Mouse (Mus musculus): Measurements from ENCODE around the gene Mpi. TPM values are rescaled to one million over a fixed set of nuclear protein-coding genes. Genes with fewer than 3 reads are reported as not detected.

The Mpi gene
- polyA plus RNA-seq, 1 experiment from 2014 or later: 25.8 TPM

DNA sequence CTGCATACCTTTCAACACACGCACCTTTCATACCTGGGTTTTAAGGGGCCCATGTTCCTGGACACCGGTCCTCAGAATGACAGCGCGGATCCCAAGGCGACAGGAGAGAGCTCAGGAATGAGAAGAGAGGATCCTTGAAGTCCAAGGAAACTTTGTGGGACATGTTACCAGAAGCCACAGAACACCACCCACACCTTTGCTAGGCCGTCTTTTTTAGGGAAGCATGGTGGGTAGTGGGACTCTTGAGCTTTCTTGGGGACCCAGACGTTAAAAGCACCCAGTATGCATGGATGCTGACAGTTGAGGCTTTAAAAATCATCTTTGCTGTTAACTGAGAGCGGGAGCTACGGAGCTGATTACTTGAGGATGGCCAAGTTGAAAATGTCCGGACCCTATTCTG lies 47.7 kb downstream of the Mpi start:
- Histone ChIP-seq H3K27ac (ENCODE audit: low read depth, low read length) (no peak overlapping the region), H3K4me1 (replicated peaks; ENCODE audit: control insufficient read depth, insufficient read depth, low read length) (peaks cover 36% of the 10 kb centered on the region), H3K4me3 (ENCODE audit: low read depth, low read length) (no peak overlapping the region), H3K4me2 (peak overlapping the region; percentile 43), H3K36me3 (ENCODE audit: control insufficient read depth, insufficient read depth, low read length) (no peaks in the 10 kb centered on the region), H3K9me3 (ENCODE audit: control insufficient read depth, low read length) (no peaks in the 10 kb centered on the region), H3K9ac (ENCODE audit: low read depth, low read length) (no peak overlapping the region), H3K27me3 (replicated peaks; ENCODE audit: control insufficient read depth, insufficient read depth, low read length) (peaks cover 71% of the 10 kb centered on the region)
- ATAC-seq (replicated peaks; ENCODE audit: low FRiP score) (no peak), DNase-seq (ENCODE audit: low spot score) (no peak)
- WGBS: 43% methylated on average over 10 of the region's 10 CpGs

DNA sequence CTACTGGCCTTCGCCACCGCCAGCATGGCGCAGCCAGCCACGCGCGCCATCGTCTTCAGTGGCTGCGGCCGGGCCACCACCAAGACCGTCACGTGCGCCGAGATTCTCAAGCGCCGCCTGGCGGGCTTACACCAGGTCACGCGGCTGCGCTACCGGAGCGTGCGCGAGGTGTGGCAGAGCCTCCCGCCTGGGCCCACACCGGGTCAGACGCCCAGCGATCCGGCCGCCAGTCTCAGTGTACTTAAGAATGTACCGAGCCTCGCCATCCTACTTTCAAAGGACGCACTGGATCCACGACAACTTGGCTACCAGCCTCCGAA lies 48.2 kb downstream of the Mpi start:
- Histone ChIP-seq H3K4me2 (peak overlapping the region; percentile 75), H3K9me3 (ENCODE audit: control insufficient read depth, low read length) (no peaks in the 10 kb centered on the region), H3K27ac (ENCODE audit: low read depth, low read length) (no peak overlapping the region), H3K9ac (ENCODE audit: low read depth, low read length) (peak overlapping the region; percentile 13; the same call in 1 of the 2 replicates), H3K36me3 (ENCODE audit: control insufficient read depth, insufficient read depth, low read length) (no peaks in the 10 kb centered on the region), H3K27me3 (replicated peaks; ENCODE audit: control insufficient read depth, insufficient read depth, low read length) (peaks cover 75% of the 10 kb centered on the region), H3K4me1 (replicated peaks; ENCODE audit: control insufficient read depth, insufficient read depth, low read length) (peaks cover 36% of the 10 kb centered on the region), H3K4me3 (ENCODE audit: low read depth, low read length) (peak overlapping the region; percentile 47)
- 3% methylated on average over 34 of the region's 34 CpGs for WGBS
- ATAC-seq (replicated peaks; ENCODE audit: low FRiP score) (no peak), DNase-seq (ENCODE audit: low spot score) (no peak)

DNA sequence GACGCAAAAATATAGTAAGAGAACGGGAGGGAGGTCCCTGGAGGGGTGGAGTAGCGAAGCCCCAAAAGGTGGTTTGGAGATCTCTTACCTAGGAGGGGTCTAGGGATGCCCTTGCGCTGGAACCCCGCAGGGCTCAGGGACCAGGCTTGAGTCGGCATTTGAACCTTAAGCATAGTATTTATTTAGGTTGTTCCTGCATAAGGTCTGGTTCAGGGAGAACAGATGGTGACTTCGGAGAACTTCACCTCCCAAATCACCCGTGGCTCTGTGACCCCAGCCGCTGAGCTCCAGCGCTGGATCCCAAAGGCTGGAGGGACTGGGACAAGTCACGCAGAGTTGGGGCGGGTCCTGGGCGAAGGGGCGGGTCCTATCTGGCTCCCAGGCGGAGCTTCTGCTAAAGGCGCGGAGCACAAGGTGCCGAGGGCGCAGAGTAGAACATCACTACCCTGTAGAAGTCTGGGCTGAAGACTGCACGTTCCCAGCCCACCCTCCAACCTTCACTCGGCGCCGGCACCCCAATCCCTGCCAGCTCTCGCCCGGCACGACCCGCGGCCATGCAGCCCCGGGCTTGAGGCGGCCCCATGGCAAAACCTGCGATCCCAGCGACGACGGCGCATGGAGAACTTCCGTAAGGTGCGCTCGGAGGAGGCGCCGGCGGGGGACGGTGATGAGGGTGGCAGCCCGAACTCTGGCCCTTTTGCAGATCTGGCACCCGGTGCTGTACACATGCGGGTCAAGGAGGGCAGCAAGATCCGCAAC lies 48.8 kb downstream of the Mpi start, which contains the start of gene Rpp25:
Gene Rpp25, plus strand, starts transcription at position 405 of the 759 bp plus-strand sequence.
- no peaks in the 10 kb centered on the region for H3K9me3 ChIP-seq (ENCODE audit: control insufficient read depth, low read length)
- peaks cover 36% of the 10 kb centered on the region for H3K4me1 ChIP-seq (replicated peaks; ENCODE audit: control insufficient read depth, insufficient read depth, low read length)
- H3K27me3 ChIP-seq (replicated peaks; ENCODE audit: control insufficient read depth, insufficient read depth, low read length): peaks cover 76% of the 10 kb centered on the region
- peak within 1 kb of the TSS; percentile 75 for H3K4me2 ChIP-seq
- under 1% methylated on average over 46 of the region's 46 CpGs for WGBS
- DNase-seq (ENCODE audit: low spot score): peak; percentile 67
- H3K9ac ChIP-seq (ENCODE audit: low read depth, low read length): peak within 1 kb of the TSS; percentile 30; the same call in 1 of the 2 replicates
- H3K36me3 ChIP-seq (ENCODE audit: control insufficient read depth, insufficient read depth, low read length): no peaks in the 10 kb centered on the region
- H3K4me3 ChIP-seq (ENCODE audit: low read depth, low read length): peak within 1 kb of the TSS; percentile 47
- ATAC-seq (replicated peaks; ENCODE audit: low FRiP score): peak; percentile 21; the same call in 1 of the 2 replicates
- H3K27ac ChIP-seq (ENCODE audit: low read depth, low read length): no peak within 1 kb of the TSS

DNA sequence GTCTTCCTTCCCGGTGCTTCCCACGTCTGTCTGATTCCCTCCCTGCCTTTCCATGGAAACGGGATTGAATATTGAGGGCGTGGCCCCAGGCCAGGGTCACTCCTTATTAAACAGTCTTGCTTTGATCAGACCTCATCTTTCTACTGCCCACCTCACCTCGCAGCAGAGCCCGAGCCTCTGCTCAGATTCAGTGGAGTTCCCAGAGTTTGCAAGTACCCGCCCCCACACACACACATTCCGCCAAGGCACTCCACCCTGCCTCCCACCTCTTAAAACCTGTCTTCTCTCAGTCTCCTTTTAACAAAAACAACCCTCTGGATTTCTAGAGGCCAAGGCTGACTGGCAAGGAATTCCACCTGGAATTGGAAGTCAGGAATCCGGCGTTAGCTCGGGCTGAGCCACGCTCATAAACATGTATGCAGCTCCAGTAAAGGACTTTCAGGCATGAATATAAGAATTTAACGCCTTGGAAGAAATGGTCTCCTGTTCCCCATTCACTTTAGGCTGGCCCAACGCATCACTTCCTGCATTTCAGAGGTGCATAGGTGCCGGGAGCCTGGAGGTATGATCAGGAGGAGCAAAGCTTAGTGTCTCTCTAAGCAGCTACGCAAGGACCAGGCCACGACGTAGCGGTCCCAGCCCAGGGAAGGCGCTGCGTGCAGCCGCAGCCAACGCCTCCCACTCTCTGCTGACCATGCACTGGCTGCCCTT lies 49.5 kb downstream of the Mpi start:
- Histone ChIP-seq H3K9ac (ENCODE audit: low read depth, low read length) (0 out of 2 replicates have a peak overlapping the region, but pooled peaks have one; percentile 30), H3K27ac (ENCODE audit: low read depth, low read length) (no peak overlapping the region), H3K9me3 (ENCODE audit: control insufficient read depth, low read length) (no peaks in the 10 kb centered on the region), H3K4me1 (replicated peaks; ENCODE audit: control insufficient read depth, insufficient read depth, low read length) (peaks cover 36% of the 10 kb centered on the region), H3K4me2 (peak overlapping the region; percentile 75), H3K36me3 (ENCODE audit: control insufficient read depth, insufficient read depth, low read length) (no peaks in the 10 kb centered on the region), H3K4me3 (ENCODE audit: low read depth, low read length) (peak overlapping the region; percentile 47), H3K27me3 (replicated peaks; ENCODE audit: control insufficient read depth, insufficient read depth, low read length) (peaks cover 76% of the 10 kb centered on the region)
- WGBS: 6% methylated on average over 23 of the region's 23 CpGs
- no peak for DNase-seq (ENCODE audit: low spot score)
- ATAC-seq (replicated peaks; ENCODE audit: low FRiP score): no peak

DNA sequence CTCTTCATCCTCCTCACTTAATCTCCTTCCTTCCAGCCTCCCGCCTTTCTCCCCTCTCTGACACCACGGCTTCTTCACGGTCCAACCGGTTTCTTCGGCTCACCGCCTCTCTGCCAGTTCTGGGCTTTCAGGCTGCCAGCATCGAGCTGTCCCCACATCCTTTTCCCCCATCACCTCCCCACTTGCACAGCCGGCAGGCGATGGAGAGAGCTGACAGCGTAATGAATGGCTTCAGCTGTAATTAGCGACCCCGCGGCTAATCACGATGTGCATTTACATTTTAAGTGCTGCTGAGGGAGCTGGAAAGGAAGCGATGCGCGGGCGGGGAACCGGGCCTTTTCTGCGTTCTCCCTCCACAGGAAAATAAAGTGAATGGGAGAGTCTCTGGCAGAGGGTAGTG lies 50.7 kb downstream of the Mpi start:
- no peaks in the 10 kb centered on the region for H3K36me3 ChIP-seq (ENCODE audit: control insufficient read depth, insufficient read depth, low read length)
- H3K27ac ChIP-seq (ENCODE audit: low read depth, low read length): no peak overlapping the region
- H3K9me3 ChIP-seq (ENCODE audit: control insufficient read depth, low read length): no peaks in the 10 kb centered on the region
- no peak overlapping the region for H3K4me3 ChIP-seq (ENCODE audit: low read depth, low read length)
- no peak overlapping the region for H3K9ac ChIP-seq (ENCODE audit: low read depth, low read length)
- H3K27me3 ChIP-seq (replicated peaks; ENCODE audit: control insufficient read depth, insufficient read depth, low read length): peaks cover 72% of the 10 kb centered on the region
- H3K4me1 ChIP-seq (replicated peaks; ENCODE audit: control insufficient read depth, insufficient read depth, low read length): peaks cover 36% of the 10 kb centered on the region
- 3% methylated on average over 20 of the region's 20 CpGs for WGBS
- DNase-seq (ENCODE audit: low spot score) (no peak), ATAC-seq (replicated peaks; ENCODE audit: low FRiP score) (no peak)
- H3K4me2 ChIP-seq: 0 out of 2 replicates have a peak overlapping the region, but pooled peaks have one; percentile 12

DNA sequence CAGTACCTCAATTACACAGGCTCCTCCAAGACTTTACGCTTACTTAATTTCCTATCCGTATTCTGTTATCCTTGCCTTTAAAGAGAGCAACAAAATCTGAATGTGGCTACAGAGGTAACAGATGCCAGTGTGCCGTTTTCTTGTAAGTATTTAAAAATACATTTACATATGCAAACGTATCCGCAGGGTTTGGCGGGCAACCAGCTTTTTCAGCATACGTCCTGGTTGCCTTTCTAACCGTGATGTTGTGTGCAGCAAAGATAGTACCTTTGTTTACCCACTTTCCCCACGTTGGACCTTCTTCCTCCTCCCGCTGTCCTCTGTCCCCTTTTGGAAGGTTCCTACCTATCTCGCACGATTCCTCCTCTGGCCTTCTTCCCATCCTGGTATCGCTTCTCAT lies 51.1 kb downstream of the Mpi start:
- peaks cover 70% of the 10 kb centered on the region for H3K27me3 ChIP-seq (replicated peaks; ENCODE audit: control insufficient read depth, insufficient read depth, low read length)
- H3K36me3 ChIP-seq (ENCODE audit: control insufficient read depth, insufficient read depth, low read length): no peaks in the 10 kb centered on the region
- no peak overlapping the region for H3K27ac ChIP-seq (ENCODE audit: low read depth, low read length)
- WGBS: 16% methylated on average over 13 of the region's 13 CpGs
- no peaks in the 10 kb centered on the region for H3K9me3 ChIP-seq (ENCODE audit: control insufficient read depth, low read length)
- H3K4me1 ChIP-seq (replicated peaks; ENCODE audit: control insufficient read depth, insufficient read depth, low read length): peaks cover 35% of the 10 kb centered on the region
- H3K4me2 ChIP-seq: no peak overlapping the region
- no peak overlapping the region for H3K9ac ChIP-seq (ENCODE audit: low read depth, low read length)
- DNase-seq (ENCODE audit: low spot score): no peak
- H3K4me3 ChIP-seq (ENCODE audit: low read depth, low read length): no peak overlapping the region
- ATAC-seq (replicated peaks; ENCODE audit: low FRiP score): no peak

DNA sequence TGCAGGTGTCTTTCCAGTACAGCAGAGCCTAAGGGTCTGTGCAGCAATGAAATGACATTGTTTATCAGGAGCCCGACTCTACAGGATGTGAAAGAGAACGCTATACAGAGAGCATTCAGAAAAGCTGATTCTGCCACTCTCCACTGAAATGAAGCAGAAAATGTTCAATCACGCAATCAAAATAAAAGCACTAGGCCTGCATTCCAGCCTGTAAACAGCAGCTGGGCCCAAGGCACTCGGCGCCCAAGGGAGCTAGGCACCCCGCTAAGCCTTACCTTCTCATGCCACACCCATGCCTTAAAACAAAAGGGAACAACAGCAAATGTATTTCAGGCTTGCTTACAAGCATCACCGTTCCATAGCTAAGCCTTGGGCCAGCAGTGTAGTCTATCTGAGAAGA lies 54.0 kb downstream of the Mpi start:
- H3K27me3 ChIP-seq (replicated peaks; ENCODE audit: control insufficient read depth, insufficient read depth, low read length): peaks cover 43% of the 10 kb centered on the region
- H3K9me3 ChIP-seq (ENCODE audit: control insufficient read depth, low read length): no peaks in the 10 kb centered on the region
- DNase-seq (ENCODE audit: low spot score) (no peak), ATAC-seq (replicated peaks; ENCODE audit: low FRiP score) (no peak)
- no peak overlapping the region for H3K9ac ChIP-seq (ENCODE audit: low read depth, low read length)
- no peak overlapping the region for H3K4me3 ChIP-seq (ENCODE audit: low read depth, low read length)
- no peak overlapping the region for H3K27ac ChIP-seq (ENCODE audit: low read depth, low read length)
- H3K36me3 ChIP-seq (ENCODE audit: control insufficient read depth, insufficient read depth, low read length): no peaks in the 10 kb centered on the region
- no peak overlapping the region for H3K4me2 ChIP-seq
- peaks cover 11% of the 10 kb centered on the region for H3K4me1 ChIP-seq (replicated peaks; ENCODE audit: control insufficient read depth, insufficient read depth, low read length)
- WGBS: 70% methylated on average over 7 of the region's 7 CpGs

DNA sequence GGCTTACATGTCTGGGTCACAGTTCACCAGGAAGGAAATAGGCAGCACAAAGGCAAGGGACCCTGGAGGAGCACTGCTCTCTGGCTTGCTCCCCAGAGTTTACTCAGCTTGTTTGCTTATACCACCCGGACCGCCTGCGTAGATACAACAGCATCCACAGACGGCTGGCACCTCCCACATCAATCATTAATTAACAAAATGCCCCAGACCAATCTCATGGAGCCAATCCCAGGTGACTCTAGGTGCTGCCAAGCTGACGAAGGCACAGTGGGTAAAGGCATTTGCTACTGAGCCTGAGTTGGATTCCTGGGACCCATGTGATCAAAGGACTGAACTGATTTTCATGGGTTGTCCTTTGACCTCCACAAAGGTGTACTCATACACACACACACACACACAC lies 55.3 kb downstream of the Mpi start:
- Histone ChIP-seq H3K9ac (ENCODE audit: low read depth, low read length) (no peak overlapping the region), H3K36me3 (ENCODE audit: control insufficient read depth, insufficient read depth, low read length) (no peaks in the 10 kb centered on the region), H3K4me3 (ENCODE audit: low read depth, low read length) (no peak overlapping the region), H3K27me3 (replicated peaks; ENCODE audit: control insufficient read depth, insufficient read depth, low read length) (peaks cover 30% of the 10 kb centered on the region), H3K4me1 (replicated peaks; ENCODE audit: control insufficient read depth, insufficient read depth, low read length) (peaks cover 2% of the 10 kb centered on the region), H3K4me2 (no peak overlapping the region), H3K27ac (ENCODE audit: low read depth, low read length) (no peak overlapping the region), H3K9me3 (ENCODE audit: control insufficient read depth, low read length) (no peaks in the 10 kb centered on the region)
- ATAC-seq (replicated peaks; ENCODE audit: low FRiP score): no peak
- 65% methylated on average over 5 of the region's 5 CpGs for WGBS
- no peak for DNase-seq (ENCODE audit: low spot score)

DNA sequence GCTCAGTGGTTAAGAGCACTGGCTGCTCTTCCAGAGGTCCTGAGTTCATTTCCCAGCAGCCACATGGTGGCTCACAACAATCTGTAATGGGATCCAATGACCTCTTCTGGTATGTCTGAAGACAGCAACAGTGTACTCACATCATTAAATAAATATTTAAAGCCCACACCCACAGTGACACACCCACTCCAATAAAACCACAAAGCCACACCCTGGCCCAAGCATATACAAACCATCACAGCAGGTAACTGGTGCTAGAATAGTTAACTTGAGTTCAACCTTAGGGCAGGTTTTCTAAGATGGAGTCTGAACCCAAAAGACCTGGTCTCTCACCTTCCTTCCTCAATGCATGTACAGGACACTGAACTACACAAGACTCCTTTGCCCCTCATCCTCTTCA lies 57.6 kb downstream of the Mpi start:
- H3K9me3 ChIP-seq (ENCODE audit: control insufficient read depth, low read length): no peaks in the 10 kb centered on the region
- H3K4me3 ChIP-seq (ENCODE audit: low read depth, low read length): no peak overlapping the region
- H3K4me2 ChIP-seq: no peak overlapping the region
- ATAC-seq (replicated peaks; ENCODE audit: low FRiP score) (no peak), DNase-seq (ENCODE audit: low spot score) (no peak)
- H3K9ac ChIP-seq (ENCODE audit: low read depth, low read length): no peak overlapping the region
- no peaks in the 10 kb centered on the region for H3K4me1 ChIP-seq (replicated peaks; ENCODE audit: control insufficient read depth, insufficient read depth, low read length)
- no peak overlapping the region for H3K27ac ChIP-seq (ENCODE audit: low read depth, low read length)
- no peaks in the 10 kb centered on the region for H3K36me3 ChIP-seq (ENCODE audit: control insufficient read depth, insufficient read depth, low read length)
- H3K27me3 ChIP-seq (replicated peaks; ENCODE audit: control insufficient read depth, insufficient read depth, low read length): peaks cover 8% of the 10 kb centered on the region
